Mouse (Mus musculus): Measurements from ENCODE around the gene Sema5a. TPM values are rescaled to one million over a fixed set of nuclear protein-coding genes. Genes with fewer than 3 reads are reported as not detected.
"Not testable (repeated sequence)": the region's sequence is repeated elsewhere in the genome, so short reads cannot be mapped to it uniquely, and the experiment has no call there.

Sema5a gene
- 8.9 and 9.7 TPM in 2 replicates for polyA plus RNA-seq (2015; fragmentation: Nextera tagmentation; extraction: Ambion mirVana)

GRCm38 (mm10) chr15:32244344-32244955 is at the start of gene Sema5a:
Gene Sema5a, plus strand, starts transcription at chr15:32244810.
- Histone ChIP-seq H3K9me3 (no peaks in the 10 kb centered on the region), H3K4me1 (replicated peaks) (peaks cover 27% of the 10 kb centered on the region), H3K27ac (replicated peaks) (no peak within 1 kb of the TSS; the same call in 1 of the 2 replicates), H3K36me3 (no peaks in the 10 kb centered on the region), H3K27me3 (no peaks in the 10 kb centered on the region), H3K4me3 (peak within 1 kb of the TSS; percentile 60), H3K4me2 (peak within 1 kb of the TSS; percentile 99), H3K9ac (peak within 1 kb of the TSS; percentile 75)
- 1% methylated on average over 44 of the region's 45 CpGs for WGBS
- peak; percentile 94 for ATAC-seq (ENCODE audit: low read depth)

- H3K36me3 ChIP-seq = no peaks in the 10 kb centered on the region
- no peak overlapping the region for H3K9ac ChIP-seq
- no peaks in the 10 kb centered on the region for H3K9me3 ChIP-seq
- no peaks in the 10 kb centered on the region for H3K27me3 ChIP-seq
- ATAC-seq (ENCODE audit: low read depth) = no peak
- no peak overlapping the region for H3K4me2 ChIP-seq
- H3K27ac ChIP-seq (replicated peaks) = no peak overlapping the region
- no peaks in the 10 kb centered on the region for H3K4me1 ChIP-seq (replicated peaks)
- 74% methylated on average over 9 of the region's 9 CpGs for WGBS
- H3K4me3 ChIP-seq = no peak overlapping the region
Observed at GRCm38 (mm10) chr15:32198076-32198475, 46.5 kb upstream of the Sema5a start.

- Histone ChIP-seq H3K27ac (replicated peaks) (no peak overlapping the region), H3K4me3 (no peak overlapping the region), H3K4me1 (replicated peaks) (no peaks in the 10 kb centered on the region), H3K4me2 (no peak overlapping the region), H3K36me3 (no peaks in the 10 kb centered on the region), H3K9ac (no peak overlapping the region), H3K9me3 (no peaks in the 10 kb centered on the region), H3K27me3 (no peaks in the 10 kb centered on the region)
- ATAC-seq (ENCODE audit: low read depth) = no peak
- 69% methylated on average over 5 of the region's 5 CpGs for WGBS
Observed at GRCm38 (mm10) chr15:32198561-32198960, 46.0 kb upstream of the Sema5a start.

GRCm38 (mm10) chr15:32203242-32203641 is 41.4 kb upstream of the Sema5a start:
- H3K27ac ChIP-seq (replicated peaks) = no peak overlapping the region
- ATAC-seq (ENCODE audit: low read depth) = no peak
- H3K4me1 ChIP-seq (replicated peaks) = no peaks in the 10 kb centered on the region
- H3K36me3 ChIP-seq = no peaks in the 10 kb centered on the region
- no peak overlapping the region for H3K4me2 ChIP-seq
- 93% methylated on average over 5 of the region's 5 CpGs for WGBS
- H3K4me3 ChIP-seq = no peak overlapping the region
- H3K9ac ChIP-seq = no peak overlapping the region
- H3K27me3 ChIP-seq = no peaks in the 10 kb centered on the region
- H3K9me3 ChIP-seq = no peaks in the 10 kb centered on the region

- no peak overlapping the region for H3K4me3 ChIP-seq
- H3K36me3 ChIP-seq = no peaks in the 10 kb centered on the region
- no peaks in the 10 kb centered on the region for H3K27me3 ChIP-seq
- no peak for ATAC-seq (ENCODE audit: low read depth)
- no peak overlapping the region for H3K27ac ChIP-seq (replicated peaks)
- no peaks in the 10 kb centered on the region for H3K9me3 ChIP-seq
- 94% methylated on average over 10 of the region's 10 CpGs for WGBS
- H3K4me1 ChIP-seq (replicated peaks) = no peaks in the 10 kb centered on the region
- no peak overlapping the region for H3K4me2 ChIP-seq
- H3K9ac ChIP-seq = no peak overlapping the region
Observed at GRCm38 (mm10) chr15:32204908-32205307, 39.7 kb upstream of the Sema5a start.

GRCm38 (mm10) chr15:32214687-32215086 is 29.9 kb upstream of the Sema5a start:
- not testable (repeated sequence) for H3K9ac ChIP-seq; ATAC-seq (ENCODE audit: low read depth)
- 88% methylated on average over 10 of the region's 10 CpGs for WGBS

GRCm38 (mm10) chr15:32223028-32223427 is 21.6 kb upstream of the Sema5a start:
- Histone ChIP-seq H3K4me3 (no peak overlapping the region), H3K27ac (replicated peaks) (no peak overlapping the region), H3K27me3 (no peaks in the 10 kb centered on the region), H3K36me3 (no peaks in the 10 kb centered on the region), H3K9me3 (no peaks in the 10 kb centered on the region), H3K4me1 (replicated peaks) (no peaks in the 10 kb centered on the region), H3K9ac (no peak overlapping the region), H3K4me2 (no peak overlapping the region)
- WGBS = 88% methylated on average over 7 of the region's 7 CpGs
- ATAC-seq (ENCODE audit: low read depth) = no peak

More at GRCm38 (mm10) chr15:32214687-32215086, 29.9 kb upstream of the Sema5a start:
- H3K27me3 ChIP-seq; H3K4me1 ChIP-seq (replicated peaks); H3K27ac ChIP-seq (replicated peaks); H3K4me2 ChIP-seq; H3K9me3 ChIP-seq; H3K4me3 ChIP-seq; H3K36me3 ChIP-seq: not testable (repeated sequence)

GRCm38 (mm10) chr15:32225394-32225793 is 19.2 kb upstream of the Sema5a start:
- 92% methylated on average over 3 of the region's 3 CpGs for WGBS
- H3K9ac ChIP-seq = no peak overlapping the region
- H3K4me2 ChIP-seq = no peak overlapping the region
- H3K27me3 ChIP-seq = no peaks in the 10 kb centered on the region
- no peaks in the 10 kb centered on the region for H3K36me3 ChIP-seq
- ATAC-seq (ENCODE audit: low read depth) = no peak
- no peak overlapping the region for H3K4me3 ChIP-seq
- no peak overlapping the region for H3K27ac ChIP-seq (replicated peaks)
- H3K9me3 ChIP-seq = no peaks in the 10 kb centered on the region
- H3K4me1 ChIP-seq (replicated peaks) = no peaks in the 10 kb centered on the region

- Histone ChIP-seq H3K9me3 (no peaks in the 10 kb centered on the region), H3K27me3 (no peaks in the 10 kb centered on the region), H3K9ac (no peak overlapping the region), H3K4me3 (no peak overlapping the region), H3K4me1 (replicated peaks) (no peaks in the 10 kb centered on the region), H3K27ac (replicated peaks) (no peak overlapping the region), H3K4me2 (no peak overlapping the region), H3K36me3 (no peaks in the 10 kb centered on the region)
- no peak for ATAC-seq (ENCODE audit: low read depth)
- 88% methylated on average over 6 of the region's 6 CpGs for WGBS
Observed at GRCm38 (mm10) chr15:32226381-32226780, 18.2 kb upstream of the Sema5a start.

GRCm38 (mm10) chr15:32226888-32227395 is 17.7 kb upstream of the Sema5a start:
- H3K4me1 ChIP-seq (replicated peaks) = no peaks in the 10 kb centered on the region
- no peak overlapping the region for H3K4me3 ChIP-seq
- 92% methylated on average over 7 of the region's 7 CpGs for WGBS
- no peaks in the 10 kb centered on the region for H3K27me3 ChIP-seq
- no peak overlapping the region for H3K27ac ChIP-seq (replicated peaks)
- ATAC-seq (ENCODE audit: low read depth) = no peak
- no peak overlapping the region for H3K4me2 ChIP-seq
- H3K9ac ChIP-seq = no peak overlapping the region
- H3K36me3 ChIP-seq = no peaks in the 10 kb centered on the region
- no peaks in the 10 kb centered on the region for H3K9me3 ChIP-seq

GRCm38 (mm10) chr15:32230066-32230465 is 14.5 kb upstream of the Sema5a start:
- no peaks in the 10 kb centered on the region for H3K36me3 ChIP-seq
- WGBS = 94% methylated on average over 2 of the region's 2 CpGs

GRCm38 (mm10) chr15:32232189-32232588 is 12.4 kb upstream of the Sema5a start:
- Histone ChIP-seq H3K27me3 (no peaks in the 10 kb centered on the region), H3K9ac (no peak overlapping the region), H3K27ac (replicated peaks) (no peak overlapping the region), H3K9me3 (no peaks in the 10 kb centered on the region), H3K4me1 (replicated peaks) (no peaks in the 10 kb centered on the region), H3K4me2 (no peak overlapping the region), H3K4me3 (no peak overlapping the region), H3K36me3 (no peaks in the 10 kb centered on the region)
- WGBS = 96% methylated on average over 3 of the region's 3 CpGs
- ATAC-seq (ENCODE audit: low read depth) = no peak

More at GRCm38 (mm10) chr15:32230066-32230465, 14.5 kb upstream of the Sema5a start:
- no peak for ATAC-seq (ENCODE audit: low read depth)
- Histone ChIP-seq H3K4me2 (no peak overlapping the region), H3K4me1 (replicated peaks) (no peaks in the 10 kb centered on the region), H3K9me3 (no peaks in the 10 kb centered on the region), H3K27ac (replicated peaks) (no peak overlapping the region), H3K4me3 (no peak overlapping the region), H3K9ac (no peak overlapping the region), H3K27me3 (no peaks in the 10 kb centered on the region)

- not testable (repeated sequence) for ATAC-seq (ENCODE audit: low read depth); H3K4me3 ChIP-seq; H3K9ac ChIP-seq; H3K9me3 ChIP-seq; H3K4me2 ChIP-seq; H3K27me3 ChIP-seq; H3K27ac ChIP-seq (replicated peaks); H3K4me1 ChIP-seq (replicated peaks); H3K36me3 ChIP-seq
- 13% methylated on average over 8 of the region's 8 CpGs for WGBS
Observed at GRCm38 (mm10) chr15:32232666-32233141, 11.9 kb upstream of the Sema5a start.

Measured in neural tube, embryonic 13.5 days (tissue).